Mouse (Mus musculus) R1 (cell line): ENCODE data around the gene Ifnlr1.
A peak's percentile ranks its signal among the peaks of the same experiment; 100 is the strongest.
"Not testable (repeated sequence)": the region's sequence is repeated elsewhere in the genome, so short reads cannot be mapped to it uniquely, and the experiment has no call there.

Source experiments
- DNase-seq: peaks from one replicate; pipeline ENCODE4 v3.0.0-alpha.2; 2018; ENCODE audit warnings: low read depth, low spot score

Ifnlr1 gene

GRCm38 (mm10) chr4:135685906-135686567, at the start of gene Ifnlr1:
Gene Ifnlr1, plus strand, starts transcription at chr4:135686287.
- DNase-seq: peak; percentile 74

GRCm38 (mm10) chr4:135641302-135642079, 44.6 kb upstream of the Ifnlr1 start:
- DNase-seq: not testable (repeated sequence)

GRCm38 (mm10) chr4:135645022-135645637, 41.0 kb upstream of the Ifnlr1 start:
- DNase-seq: peak; percentile 37

- DNase-seq: peak; percentile 41
Measured at GRCm38 (mm10) chr4:135652966-135653607, 33.0 kb upstream of the Ifnlr1 start.

- no peak for DNase-seq
Measured at GRCm38 (mm10) chr4:135653956-135654355, 32.1 kb upstream of the Ifnlr1 start.

GRCm38 (mm10) chr4:135655499-135655898, 30.6 kb upstream of the Ifnlr1 start:
- peak; percentile 49 for DNase-seq

GRCm38 (mm10) chr4:135656094-135656589, 29.9 kb upstream of the Ifnlr1 start:
- DNase-seq: no peak

GRCm38 (mm10) chr4:135658484-135658883, 27.6 kb upstream of the Ifnlr1 start:
- no peak for DNase-seq

- DNase-seq: no peak
Measured at GRCm38 (mm10) chr4:135658899-135659298, 27.2 kb upstream of the Ifnlr1 start.

GRCm38 (mm10) chr4:135661082-135661809, 24.8 kb upstream of the Ifnlr1 start:
- no peak for DNase-seq

- no peak for DNase-seq
Measured at GRCm38 (mm10) chr4:135661994-135662393, 24.1 kb upstream of the Ifnlr1 start.

- DNase-seq: no peak
Measured at GRCm38 (mm10) chr4:135664656-135665055, 21.4 kb upstream of the Ifnlr1 start.

GRCm38 (mm10) chr4:135666192-135666975, 19.7 kb upstream of the Ifnlr1 start:
- peak; percentile 86 for DNase-seq

- peak; percentile 66 for DNase-seq
Measured at GRCm38 (mm10) chr4:135667266-135667844, 18.7 kb upstream of the Ifnlr1 start.

GRCm38 (mm10) chr4:135673507-135673906, 12.6 kb upstream of the Ifnlr1 start:
- peak; percentile 92 for DNase-seq

- peak; percentile 90 for DNase-seq
Measured at GRCm38 (mm10) chr4:135674993-135675392, 11.1 kb upstream of the Ifnlr1 start.

GRCm38 (mm10) chr4:135676476-135676875, 9.6 kb upstream of the Ifnlr1 start:
- DNase-seq: no peak

GRCm38 (mm10) chr4:135679316-135679715, 6.8 kb upstream of the Ifnlr1 start:
- no peak for DNase-seq

- peak; percentile 90 for DNase-seq
Measured at GRCm38 (mm10) chr4:135681789-135682188, 4.3 kb upstream of the Ifnlr1 start.

- peak; percentile 81 for DNase-seq
Measured at GRCm38 (mm10) chr4:135683553-135683952, 2.5 kb upstream of the Ifnlr1 start.
